Mouse (Mus musculus): ENCODE measurements around the gene Dytn.

GRCm38 (mm10) chr1:63586869-63587268 is 99.9 kb downstream of the Dytn start:
- TF ChIP-seq POLR2A (IDR thresholded peaks at IDR 0.05; ENCODE audit: borderline replicate concordance, low read depth, low read length) (no peak), CTCF (IDR thresholded peaks at IDR 0.05; ENCODE audit: low read depth, low read length) (no peak)
